Mouse (Mus musculus) CD4-positive, CD25-positive, alpha-beta regulatory T cell, adult 4 months (primary cell): ENCODE data around the gene Nphs1. TPM values are rescaled to one million over a fixed set of nuclear protein-coding genes. Genes with fewer than 3 reads are reported as not detected.
"Not testable (repeated sequence)": the region's sequence is repeated elsewhere in the genome, so short reads cannot be mapped to it uniquely, and the experiment has no call there.

Experiments used
- ATAC-seq: one replicate; pipeline ENCODE4 v1.8.0; 2017
- polyA plus RNA-seq, 2 experiments: library from polyadenylated mRNA; unstranded; fragments of 100-300 nt; shearing (Covaris generic); gene quantifications; one replicate each; pipeline ENCODE4 v1.2.1; 2017

Gene Nphs1
- polyA plus RNA-seq, 2 experiments from 2014 or later = not detected

GRCm38 (mm10) chr7:30493401-30493931 lies 35.4 kb downstream of the Nphs1 start, which contains the start of gene Prodh2:
Gene Prodh2 (plus strand): TSS chr7:30493622.
- ATAC-seq = no peak

GRCm38 (mm10) chr7:30495506-30496042 lies 37.5 kb downstream of the Nphs1 start:
- ATAC-seq = not testable (repeated sequence)

- ATAC-seq = not testable (repeated sequence)
Observed at GRCm38 (mm10) chr7:30501159-30501558, 43.0 kb downstream of the Nphs1 start.

GRCm38 (mm10) chr7:30508061-30508460 lies 49.9 kb downstream of the Nphs1 start:
- no peak for ATAC-seq

GRCm38 (mm10) chr7:30515003-30515760 lies 57.1 kb downstream of the Nphs1 start:
- no peak for ATAC-seq

- ATAC-seq = no peak
Observed at GRCm38 (mm10) chr7:30518325-30518724, 60.2 kb downstream of the Nphs1 start.

- ATAC-seq = no peak
Observed at GRCm38 (mm10) chr7:30520396-30520795, 62.3 kb downstream of the Nphs1 start.

- no peak for ATAC-seq
Observed at GRCm38 (mm10) chr7:30520856-30521255, 62.7 kb downstream of the Nphs1 start.

GRCm38 (mm10) chr7:30522871-30523270 lies 64.8 kb downstream of the Nphs1 start:
- ATAC-seq = no peak

GRCm38 (mm10) chr7:30524487-30524886 lies 66.4 kb downstream of the Nphs1 start:
- ATAC-seq = no peak

- no peak for ATAC-seq
Observed at GRCm38 (mm10) chr7:30525954-30526353, 67.8 kb downstream of the Nphs1 start.

- ATAC-seq = no peak
Observed at GRCm38 (mm10) chr7:30526399-30526798, 68.3 kb downstream of the Nphs1 start.

GRCm38 (mm10) chr7:30526981-30527380 lies 68.9 kb downstream of the Nphs1 start:
- ATAC-seq = no peak

GRCm38 (mm10) chr7:30531291-30531815 lies 73.2 kb downstream of the Nphs1 start:
- ATAC-seq = no peak

- ATAC-seq = no peak
Observed at GRCm38 (mm10) chr7:30532931-30533330, 74.8 kb downstream of the Nphs1 start.

GRCm38 (mm10) chr7:30533941-30534632 lies 76.0 kb downstream of the Nphs1 start:
- ATAC-seq = no peak

GRCm38 (mm10) chr7:30534633-30535577 lies 76.8 kb downstream of the Nphs1 start, which contains the start of gene Arhgap33:
Gene Arhgap33 (minus strand): TSS chr7:30535060.
- ATAC-seq = peak; percentile 95
